In the genomic region with DNA sequence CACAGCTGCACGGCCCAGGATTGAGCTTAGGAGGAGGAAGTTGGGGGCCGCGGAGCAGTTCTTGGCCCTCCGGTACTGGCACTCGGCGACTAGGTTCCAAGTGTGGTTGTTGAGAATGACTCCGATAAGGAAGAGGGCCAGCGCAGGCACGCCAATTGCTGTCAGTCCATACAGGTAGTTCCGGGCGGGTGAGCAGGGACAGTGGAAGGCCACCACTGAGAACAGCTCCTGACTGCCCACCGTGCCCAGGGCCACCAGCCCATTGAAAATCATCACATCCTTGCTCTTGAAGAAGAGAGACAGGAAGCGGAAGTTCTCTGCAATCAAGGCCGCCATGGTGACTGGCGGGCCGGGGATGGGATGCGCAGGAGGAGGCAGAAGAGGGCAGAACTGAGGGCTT, we compare ENCODE assay signal across 22 mouse cellular contexts. TPM values are rescaled to one million over a fixed set of nuclear protein-coding genes. Genes with fewer than 3 reads are reported as not detected.
"Had no signal": no experiment of that assay in that cellular context is flagged by ENCODE, and none has a peak within 500 bp of the region (broad histone marks: within the 10 kb centered on the region; RNA-seq: fewer than 3 reads in every experiment).

No protein-coding gene starts in this region.

- DNase-seq: kidney, postnatal 10 days; kidney, postnatal 4 days; liver, embryonic 13.5 days; liver, postnatal 0 days; lung, postnatal 14 days; right cerebral cortex, adult 18-20 months; right cerebral cortex, postnatal 4 days; thymus, postnatal 4 days had no signal

- H3K9me3 ChIP-seq: limb, embryonic 10.5 days; liver, embryonic 13.5 days; lung, embryonic 15.5 days; midbrain, embryonic 13.5 days; neural tube, embryonic 15.5 days had no signal

- H3K27ac ChIP-seq: left cerebral cortex, adult 2 months; limb, embryonic 10.5 days; liver, embryonic 13.5 days; lung, embryonic 15.5 days; macrophage; midbrain, embryonic 13.5 days; neural tube, embryonic 15.5 days had no signal

- H3K4me3 ChIP-seq: left cerebral cortex, adult 2 months; limb, embryonic 10.5 days; liver, embryonic 13.5 days; lung, embryonic 15.5 days; midbrain, embryonic 13.5 days; neural tube, embryonic 15.5 days had no signal

- H3K27me3 ChIP-seq: lung, embryonic 15.5 days had no signal

- ATAC-seq: liver, postnatal 0 days; midbrain, embryonic 13.5 days had no signal

- H3K4me2 ChIP-seq: liver, embryonic 13.5 days; lung, embryonic 15.5 days; midbrain, embryonic 13.5 days; neural tube, embryonic 15.5 days had no signal

- H3K9ac ChIP-seq: liver, embryonic 13.5 days; liver, postnatal 0 days; lung, embryonic 15.5 days; midbrain, embryonic 13.5 days; neural tube, embryonic 15.5 days had no signal

RNA-seq across cellular contexts. Expression of a gene that starts 8.5 kb away (rescaled TPM):
- total RNA-seq: layer of hippocampus, adult 8-10 months; layer of hippocampus, postnatal 25 days; left cerebral cortex, adult 2 months; left cerebral cortex, postnatal 14 days; midbrain, postnatal 0 days had no signal
- polyA plus RNA-seq: kidney, embryonic 14.5 days; limb, embryonic 10.5 days; limb, embryonic 14.5 days; liver, embryonic 13.5 days; liver, postnatal 0 days; lung, embryonic 15.5 days; macrophage; midbrain, embryonic 13.5 days; midbrain, postnatal 0 days; neural tube, embryonic 11.5 days; neural tube, embryonic 15.5 days; stomach, embryonic 16.5 days had no signal

RNA-seq across cellular contexts. Expression of a gene that starts 22.0 kb away (rescaled TPM):
- total RNA-seq: layer of hippocampus, adult 8-10 months; layer of hippocampus, postnatal 25 days; left cerebral cortex, adult 2 months; left cerebral cortex, postnatal 14 days had no signal
- polyA plus RNA-seq: kidney, embryonic 14.5 days; limb, embryonic 10.5 days; limb, embryonic 14.5 days; liver, embryonic 13.5 days; liver, postnatal 0 days; lung, embryonic 15.5 days; macrophage; midbrain, embryonic 13.5 days; midbrain, postnatal 0 days; neural tube, embryonic 11.5 days; neural tube, embryonic 15.5 days; stomach, embryonic 16.5 days had no signal
